Mouse (Mus musculus) v-Abl transformed pro-B cells (cell line): ENCODE data around the gene Dock1.

ENCODE experiments used
- in situ Hi-C, 2 experiments: fragments of 400-800 bp; cut with MboI; formaldehyde crosslinking; loops; one replicate each; pipeline ENCODE4 v1.15.1; 2025; ENCODE audit not compliant: unreplicated experiment in 2 of 2

The Dock1 gene

GRCm38 (mm10) chr7:134670312-134671002 is at the start of gene Dock1:
Gene Dock1 (plus strand): TSS chr7:134670654.
- in situ Hi-C loops, result no loop called here

- in situ Hi-C loops, result no loop called here
These were observed 42.5 kb upstream of the Dock1 start for GRCm38 (mm10) chr7:134627906-134628305.

GRCm38 (mm10) chr7:134650246-134650830 is 20.1 kb upstream of the Dock1 start:
- in situ Hi-C loops, result no loop called here

DNA sequence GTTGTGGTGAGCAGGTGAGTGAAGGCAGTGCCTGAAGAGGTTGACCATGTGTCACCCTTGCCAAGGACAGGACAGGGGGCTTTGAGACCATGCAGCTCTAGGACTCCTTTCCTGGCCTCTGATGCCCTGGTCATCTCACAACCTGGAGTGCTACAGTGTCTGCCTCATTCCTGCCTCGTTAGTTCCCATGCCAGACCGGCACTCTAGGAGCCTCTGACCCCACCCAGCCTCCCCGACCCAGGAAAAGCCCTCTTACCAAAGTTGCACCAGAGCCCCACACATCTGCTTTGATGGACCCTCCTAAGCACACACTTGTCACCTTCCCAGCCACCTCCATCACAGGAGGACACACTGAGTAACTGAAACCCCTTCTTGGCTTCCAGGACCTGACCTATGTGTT is 19.4 kb upstream of the Dock1 start:
- in situ Hi-C loops, result no loop called here

GRCm38 (mm10) chr7:134663241-134663640 is 7.2 kb upstream of the Dock1 start:
- in situ Hi-C loops, result no loop called here

GRCm38 (mm10) chr7:134665642-134666282 is 4.7 kb upstream of the Dock1 start:
- in situ Hi-C loops, result no loop called here

DNA sequence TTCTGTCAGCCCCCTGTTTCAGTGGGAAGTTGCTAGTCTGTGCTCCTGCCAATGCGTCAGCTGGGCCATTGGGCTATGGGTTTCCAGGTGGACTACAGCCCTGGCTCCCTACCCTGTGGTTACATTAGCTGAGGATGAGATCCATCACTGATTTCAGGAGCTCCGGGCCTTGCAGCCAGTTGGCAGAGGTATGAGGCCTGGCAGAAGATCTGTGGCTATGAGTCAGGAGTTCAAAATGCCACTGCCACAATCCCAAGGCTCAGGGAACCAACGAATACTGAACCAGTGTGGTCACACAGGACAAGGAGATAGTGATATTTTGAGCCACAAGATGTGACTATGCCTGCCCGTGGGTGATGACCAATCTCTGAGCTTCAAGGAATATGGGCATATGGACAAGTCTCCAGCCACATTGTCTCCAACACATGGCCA is 3.2 kb upstream of the Dock1 start:
- in situ Hi-C loops, result no loop called here

DNA sequence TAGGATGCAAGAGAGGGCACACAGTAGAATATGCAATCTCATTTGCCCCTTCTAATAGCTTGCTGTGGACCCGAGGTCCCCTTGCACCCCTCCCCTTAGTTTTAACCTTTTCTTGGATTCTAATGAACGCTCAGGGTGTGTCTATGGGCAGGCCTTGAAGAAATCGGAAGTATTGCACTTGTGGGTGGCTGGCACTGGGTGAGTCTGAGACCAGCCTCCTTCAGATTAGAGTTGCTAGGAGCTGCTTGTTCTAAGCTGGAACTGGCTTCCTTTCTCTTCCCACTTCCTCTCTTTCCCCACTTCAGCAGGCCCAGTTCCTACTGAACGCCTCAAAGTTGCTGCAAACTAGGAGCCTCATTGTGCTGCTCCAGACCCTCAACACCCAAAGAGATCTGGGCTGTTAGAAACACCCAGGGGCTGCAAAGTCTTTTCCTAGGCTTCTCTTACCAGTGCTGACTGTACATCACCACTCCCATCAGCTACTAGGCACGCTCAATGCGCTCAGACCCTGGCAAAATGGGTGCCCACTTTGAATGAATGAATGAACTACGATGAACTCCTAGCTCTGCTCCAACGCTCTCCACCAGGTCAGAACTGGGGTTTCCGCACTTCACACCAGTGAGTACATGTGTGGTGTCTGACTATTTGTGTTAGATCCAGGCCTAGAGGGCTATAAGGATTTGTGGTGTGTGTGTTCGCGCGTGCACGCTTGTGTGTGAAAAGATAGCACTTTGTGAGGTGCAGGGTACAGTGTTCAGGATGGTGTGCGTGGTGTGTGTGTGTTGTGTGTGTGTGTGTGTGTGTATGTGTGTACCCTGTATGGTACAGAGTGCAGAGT is 761 bp upstream of the Dock1 start:
- in situ Hi-C loops, result no loop called here

DNA sequence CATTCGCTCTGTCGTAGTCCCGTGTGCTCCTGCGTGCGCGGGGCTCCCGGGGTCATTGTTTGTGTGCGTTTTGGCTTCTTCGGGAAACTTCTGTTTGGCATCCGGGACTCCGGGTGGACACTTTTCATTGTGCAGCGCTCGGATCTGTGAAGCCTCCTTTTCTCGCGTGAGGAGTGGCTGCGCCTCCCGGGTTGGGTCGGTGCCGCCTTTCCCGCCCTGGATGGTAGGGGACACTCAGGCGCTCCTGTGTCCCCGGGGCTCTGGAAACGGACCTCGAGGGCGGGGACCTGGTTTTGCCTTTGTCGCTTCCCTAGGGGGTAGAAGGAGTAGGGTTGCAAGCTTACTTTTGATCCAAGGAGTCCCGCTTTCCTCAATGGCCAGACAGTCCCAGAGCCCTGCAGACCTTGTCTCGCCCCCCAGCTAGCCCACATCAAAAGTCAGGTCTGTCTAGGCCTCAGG is 578 bp downstream of the Dock1 start:
- in situ Hi-C loops, result no loop called here

DNA sequence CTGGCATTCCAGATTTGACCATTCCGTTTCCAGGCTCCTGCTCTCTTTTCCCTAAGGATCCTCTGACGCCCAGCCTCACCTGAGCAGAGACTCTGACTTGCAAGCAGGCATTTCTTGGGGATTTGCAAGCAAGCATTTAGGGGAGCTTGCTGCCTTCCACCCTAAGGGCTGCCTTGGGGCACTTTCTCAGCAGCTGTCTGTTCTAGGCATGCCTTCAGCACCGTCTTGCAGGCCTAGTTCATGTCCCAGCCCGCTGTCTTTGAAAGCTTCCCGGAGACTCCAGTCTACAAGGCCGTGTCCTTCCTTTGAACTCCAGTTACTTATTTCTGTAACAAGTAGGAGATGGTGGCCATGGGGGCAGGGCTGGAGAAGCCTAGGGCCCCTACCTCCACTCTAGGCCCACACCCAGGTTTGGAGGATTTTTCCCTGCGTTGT is 1.0 kb downstream of the Dock1 start:
- in situ Hi-C loops, result no loop called here

DNA sequence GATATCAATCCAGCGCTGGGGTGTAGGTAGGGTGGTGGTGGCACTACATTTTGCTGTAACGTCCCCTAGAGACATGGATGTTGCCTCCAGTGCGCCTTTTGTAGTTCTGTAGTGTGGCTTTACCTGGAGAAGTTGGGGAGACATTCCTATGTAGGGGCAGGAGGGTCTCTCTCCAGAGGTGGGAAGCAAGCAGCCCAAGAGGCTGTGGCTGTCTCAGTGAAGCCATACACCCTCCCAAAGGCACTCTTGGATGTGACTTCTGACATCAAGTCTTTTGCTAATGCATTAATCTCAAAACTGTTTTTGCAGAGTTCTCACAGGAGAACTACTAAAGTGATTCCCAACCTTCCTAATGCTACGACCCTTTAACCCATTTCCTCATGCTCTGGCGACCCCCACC is 2.7 kb downstream of the Dock1 start:
- in situ Hi-C loops, result no loop called here

GRCm38 (mm10) chr7:134673952-134674351 is 3.5 kb downstream of the Dock1 start:
- in situ Hi-C loops, result no loop called here

GRCm38 (mm10) chr7:134677852-134678251 is 7.4 kb downstream of the Dock1 start:
- in situ Hi-C loops, result no loop called here

GRCm38 (mm10) chr7:134679314-134680158 is 9.1 kb downstream of the Dock1 start:
- in situ Hi-C loops, result no loop called here

- in situ Hi-C loops, result no loop called here
These were observed 9.7 kb downstream of the Dock1 start for GRCm38 (mm10) chr7:134680161-134680560.

DNA sequence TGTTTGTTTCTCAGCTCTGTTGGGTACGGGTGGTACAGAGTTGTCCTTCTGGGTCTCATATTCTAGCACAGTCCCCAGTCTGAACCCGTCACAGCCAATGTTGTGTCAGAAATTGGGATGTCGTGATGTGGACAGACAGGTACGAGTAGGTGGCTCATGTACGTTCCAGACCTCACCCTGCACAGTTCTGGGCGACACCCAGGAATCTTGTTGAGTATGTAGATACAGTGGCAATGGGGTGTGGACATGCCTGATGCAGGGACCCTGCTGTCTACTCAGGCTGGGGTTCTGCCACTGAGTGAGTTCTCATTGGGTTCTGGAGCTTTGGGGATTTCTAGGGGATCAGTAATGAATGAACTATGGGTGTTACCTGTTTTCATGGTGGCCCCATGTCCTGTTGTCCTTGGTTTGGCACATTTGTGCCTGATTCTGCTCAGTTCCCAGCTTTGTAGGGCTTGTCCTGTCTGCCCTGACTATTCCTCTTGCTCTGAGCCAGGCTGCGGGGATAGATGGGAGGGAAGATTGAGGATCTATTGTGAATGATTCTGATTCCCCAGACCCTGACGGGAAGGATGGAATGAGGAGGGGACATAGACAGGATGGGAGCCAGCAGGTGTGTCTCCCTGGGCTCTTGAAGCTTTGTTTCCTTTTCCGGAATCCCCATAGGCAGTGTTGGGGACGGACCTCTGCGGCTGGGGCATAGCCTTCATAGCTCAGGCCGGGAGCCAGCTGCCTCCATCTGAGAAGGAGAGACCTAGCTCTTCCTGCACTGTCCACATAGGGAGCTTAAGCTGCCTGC is 11.5 kb downstream of the Dock1 start:
- in situ Hi-C loops, result no loop called here

GRCm38 (mm10) chr7:134688332-134688731 is 17.9 kb downstream of the Dock1 start:
- in situ Hi-C loops, result no loop called here

DNA sequence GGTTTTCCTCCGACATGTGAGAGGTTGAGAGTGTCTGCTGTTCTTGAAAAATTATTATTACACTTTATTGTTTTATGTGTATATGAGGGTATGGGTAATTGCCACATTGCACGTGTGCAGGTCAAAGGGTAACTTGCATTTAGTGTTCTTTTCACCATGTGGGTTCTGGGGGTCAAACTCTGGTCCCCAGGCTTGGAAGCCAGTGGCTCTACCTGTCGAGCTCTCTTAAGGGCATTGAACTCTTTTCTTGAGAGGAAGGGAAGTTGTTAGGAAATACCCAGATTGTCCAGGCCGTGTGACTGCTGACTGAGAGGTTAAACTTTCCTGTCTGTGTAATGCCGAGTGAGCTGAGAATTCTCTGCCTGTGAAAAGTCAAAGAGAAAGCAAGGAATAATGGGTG is 19.7 kb downstream of the Dock1 start:
- in situ Hi-C loops, result no loop called here

- in situ Hi-C loops, result no loop called here
These were observed 20.4 kb downstream of the Dock1 start for GRCm38 (mm10) chr7:134690806-134691205.
